Mouse (Mus musculus): ENCODE results near the gene Gm20683. TPM values are rescaled to one million over a fixed set of nuclear protein-coding genes. Genes with fewer than 3 reads are reported as not detected.

The Gm20683 gene
- polyA plus RNA-seq, 1 experiment from 2014 or later = 1.9 TPM

GRCm38 (mm10) chr17:25796211-25796771 is 45.3 kb downstream of the Gm20683 start:
- Histone ChIP-seq H3K4me1 (peaks cover 45% of the 10 kb centered on the region), H3K9me3 (no peaks in the 10 kb centered on the region), H3K4me3 (peak overlapping the region; percentile 77), H3K36me3 (no peaks in the 10 kb centered on the region), H3K9ac (peak overlapping the region; percentile 81), H3K27me3 (peaks cover 1% of the 10 kb centered on the region; the same call in 1 of the 2 replicates), H3K27ac (peak overlapping the region; percentile 17; the same call in 1 of the 2 replicates), H3K4me2 (replicated peaks) (peak overlapping the region; percentile 91)
- ATAC-seq (ENCODE audit: low FRiP score, low read depth) = 0 out of 2 replicates have a peak, but pooled peaks have one; percentile 3
- WGBS = under 1% methylated on average over 37 of the region's 37 CpGs

DNA sequence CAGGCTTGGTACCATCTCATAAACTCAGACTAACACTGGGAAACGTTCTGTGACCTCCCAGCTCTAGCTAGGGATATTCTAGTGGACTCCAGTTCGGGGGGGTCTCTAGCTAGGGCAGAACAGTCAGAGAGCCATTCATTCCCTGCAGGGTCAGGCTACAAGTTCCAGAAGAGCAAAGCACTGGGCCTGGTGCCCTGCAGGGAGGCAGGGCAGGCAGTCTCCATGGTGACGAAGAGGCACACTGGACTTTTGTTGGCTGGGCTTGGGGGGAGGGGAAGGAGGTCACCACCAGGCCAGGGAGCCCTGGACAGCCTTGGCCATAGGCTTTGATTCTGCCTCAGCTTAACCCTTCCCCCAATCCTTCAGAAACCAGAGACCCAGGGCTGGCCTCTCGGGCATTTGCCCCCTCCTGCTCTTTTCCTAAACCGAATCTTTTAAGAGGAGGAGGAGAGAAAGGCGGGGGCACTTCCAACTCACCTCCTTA is 45.9 kb downstream of the Gm20683 start, which contains the start of gene AC134908.4:
Gene AC134908.4 (minus strand): TSS at position 51 of the 484 bp plus-strand sequence.
- H3K27ac ChIP-seq = 0 out of 2 replicates have a peak within 1 kb of the TSS, but pooled peaks have one; percentile 17
- no peaks in the 10 kb centered on the region for H3K9me3 ChIP-seq
- H3K27me3 ChIP-seq = no peaks in the 10 kb centered on the region
- peaks cover 51% of the 10 kb centered on the region for H3K4me1 ChIP-seq
- peak within 1 kb of the TSS; percentile 81 for H3K9ac ChIP-seq
- 8% methylated on average over 6 of the region's 6 CpGs for WGBS
- no peak for ATAC-seq (ENCODE audit: low FRiP score, low read depth)
- H3K4me2 ChIP-seq (replicated peaks) = peak within 1 kb of the TSS; percentile 91
- no peaks in the 10 kb centered on the region for H3K36me3 ChIP-seq
- peak within 1 kb of the TSS; percentile 77 for H3K4me3 ChIP-seq

DNA sequence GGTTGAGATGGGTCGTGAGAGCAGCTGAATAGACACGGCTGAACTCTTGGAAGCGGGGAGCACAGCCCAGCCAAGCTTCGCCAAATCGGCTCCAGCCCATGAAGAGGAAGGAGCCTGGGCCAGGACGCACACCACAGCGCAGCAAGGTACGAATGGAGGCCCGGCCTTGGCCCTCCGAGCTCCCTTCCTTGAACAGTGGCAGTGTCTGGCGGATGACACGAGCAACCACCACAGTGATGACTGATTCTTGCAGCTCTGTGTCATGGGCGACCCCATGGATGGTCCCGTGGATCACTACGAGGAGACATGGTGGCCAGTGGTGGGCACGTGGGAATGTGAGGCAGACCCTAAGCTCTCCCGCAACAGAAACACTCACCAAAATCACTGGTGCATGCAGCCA is 46.6 kb downstream of the Gm20683 start:
- ATAC-seq (ENCODE audit: low FRiP score, low read depth) = no peak
- Histone ChIP-seq H3K4me1 (peaks cover 54% of the 10 kb centered on the region), H3K4me2 (replicated peaks) (peak overlapping the region; percentile 91), H3K27me3 (no peaks in the 10 kb centered on the region), H3K9me3 (no peaks in the 10 kb centered on the region), H3K9ac (peak overlapping the region; percentile 81; the same call in 1 of the 2 replicates), H3K4me3 (0 out of 2 replicates have a peak overlapping the region, but pooled peaks have one; percentile 77), H3K27ac (no peak overlapping the region), H3K36me3 (no peaks in the 10 kb centered on the region; the same call in 1 of the 2 replicates)
- WGBS = 82% methylated on average over 17 of the region's 17 CpGs

DNA sequence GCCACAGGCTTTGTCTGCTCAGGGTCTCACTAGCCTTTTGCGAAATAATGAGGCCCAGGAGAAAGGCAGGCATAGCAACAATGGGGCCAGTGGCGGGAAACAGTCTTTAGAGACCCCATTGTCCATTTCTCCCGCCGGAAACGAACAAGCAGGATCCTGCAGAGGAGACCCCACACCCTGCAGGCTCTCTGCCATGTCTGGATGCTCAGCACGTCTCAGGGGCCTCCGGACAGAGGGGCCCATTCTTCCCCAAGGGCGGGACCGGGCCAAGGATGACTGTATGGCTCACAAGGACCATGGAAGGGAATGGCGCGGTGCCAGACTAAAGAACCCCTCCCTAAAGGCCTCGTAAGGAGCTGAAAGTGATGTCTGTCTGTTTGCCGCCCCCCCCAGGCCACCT is 47.4 kb downstream of the Gm20683 start:
- Histone ChIP-seq H3K4me2 (replicated peaks) (no peak overlapping the region), H3K9ac (no peak overlapping the region), H3K36me3 (peaks cover 8% of the 10 kb centered on the region), H3K27ac (no peak overlapping the region), H3K4me1 (peaks cover 54% of the 10 kb centered on the region), H3K9me3 (no peaks in the 10 kb centered on the region), H3K4me3 (no peak overlapping the region), H3K27me3 (no peaks in the 10 kb centered on the region)
- 82% methylated on average over 13 of the region's 13 CpGs for WGBS
- no peak for ATAC-seq (ENCODE audit: low FRiP score, low read depth)

- 0% methylated on average over 14 of the region's 14 CpGs for WGBS
- ATAC-seq (ENCODE audit: low FRiP score, low read depth) = peak; percentile 51
- peaks cover 20% of the 10 kb centered on the region for H3K36me3 ChIP-seq
- H3K4me2 ChIP-seq (replicated peaks) = peak within 1 kb of the TSS; percentile 92
- H3K9me3 ChIP-seq = no peaks in the 10 kb centered on the region
- H3K4me3 ChIP-seq = peak within 1 kb of the TSS; percentile 87
- peak within 1 kb of the TSS; percentile 91 for H3K27ac ChIP-seq
- H3K9ac ChIP-seq = peak within 1 kb of the TSS; percentile 81
- H3K4me1 ChIP-seq = peaks cover 53% of the 10 kb centered on the region
- no peaks in the 10 kb centered on the region for H3K27me3 ChIP-seq
Observed at GRCm38 (mm10) chr17:25792615-25793014, 48.9 kb downstream of the Gm20683 start, which contains the start of gene Fam173a. Gene Fam173a (minus strand): TSS chr17:25792901.

GRCm38 (mm10) chr17:25791843-25792527 is 49.6 kb downstream of the Gm20683 start:
- peak overlapping the region; percentile 81 for H3K9ac ChIP-seq
- ATAC-seq (ENCODE audit: low FRiP score, low read depth) = peak; percentile 57
- under 1% methylated on average over 45 of the region's 45 CpGs for WGBS
- H3K4me3 ChIP-seq = peak overlapping the region; percentile 87
- H3K4me1 ChIP-seq = peaks cover 48% of the 10 kb centered on the region
- H3K27me3 ChIP-seq = no peaks in the 10 kb centered on the region
- H3K36me3 ChIP-seq = peaks cover 23% of the 10 kb centered on the region
- peak overlapping the region; percentile 92 for H3K4me2 ChIP-seq (replicated peaks)
- peak overlapping the region; percentile 91 for H3K27ac ChIP-seq
- H3K9me3 ChIP-seq = no peaks in the 10 kb centered on the region

DNA sequence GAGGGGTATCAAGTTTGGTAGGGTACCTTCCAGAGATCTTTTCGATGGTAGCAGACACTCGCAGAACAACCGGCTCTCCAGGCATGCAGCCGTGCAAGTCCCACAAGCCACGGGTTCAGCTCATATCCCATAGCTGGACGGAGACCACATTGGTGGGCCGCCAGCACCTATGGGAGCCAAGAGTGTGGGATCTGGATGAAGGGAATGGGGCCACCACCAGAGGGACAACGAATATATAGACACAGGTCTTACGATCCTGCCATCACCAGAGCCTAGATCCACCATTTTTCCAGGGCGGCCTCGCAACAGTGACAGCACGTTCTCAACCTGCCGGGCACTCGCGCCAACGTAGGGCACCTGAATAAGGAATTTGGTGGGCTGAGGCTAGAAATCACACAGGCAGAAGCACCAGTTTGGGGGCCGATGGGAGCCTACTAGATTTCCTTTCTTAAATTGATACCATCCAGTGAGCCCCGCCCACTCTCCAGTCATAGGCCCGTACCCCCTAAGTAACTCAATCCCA is 50.2 kb downstream of the Gm20683 start:
- peak overlapping the region; percentile 87 for H3K4me3 ChIP-seq
- H3K27me3 ChIP-seq = no peaks in the 10 kb centered on the region
- H3K4me1 ChIP-seq = peaks cover 47% of the 10 kb centered on the region
- peak overlapping the region; percentile 81 for H3K9ac ChIP-seq
- no peaks in the 10 kb centered on the region for H3K9me3 ChIP-seq
- H3K36me3 ChIP-seq = peaks cover 23% of the 10 kb centered on the region
- peak overlapping the region; percentile 92 for H3K4me2 ChIP-seq (replicated peaks)
- H3K27ac ChIP-seq = peak overlapping the region; percentile 91; the same call in 1 of the 2 replicates
- WGBS = 27% methylated on average over 19 of the region's 19 CpGs
- 0 out of 2 replicates have a peak, but pooled peaks have one; percentile 2 for ATAC-seq (ENCODE audit: low FRiP score, low read depth)

- H3K4me3 ChIP-seq = no peak overlapping the region
- WGBS = 90% methylated on average over 9 of the region's 9 CpGs
- peaks cover 33% of the 10 kb centered on the region for H3K4me1 ChIP-seq
- H3K9me3 ChIP-seq = no peaks in the 10 kb centered on the region
- H3K9ac ChIP-seq = no peak overlapping the region
- H3K4me2 ChIP-seq (replicated peaks) = no peak overlapping the region
- ATAC-seq (ENCODE audit: low FRiP score, low read depth) = no peak
- H3K27ac ChIP-seq = no peak overlapping the region
- peaks cover 46% of the 10 kb centered on the region for H3K36me3 ChIP-seq
- H3K27me3 ChIP-seq = no peaks in the 10 kb centered on the region
Observed at GRCm38 (mm10) chr17:25786781-25787504, 54.6 kb downstream of the Gm20683 start.

DNA sequence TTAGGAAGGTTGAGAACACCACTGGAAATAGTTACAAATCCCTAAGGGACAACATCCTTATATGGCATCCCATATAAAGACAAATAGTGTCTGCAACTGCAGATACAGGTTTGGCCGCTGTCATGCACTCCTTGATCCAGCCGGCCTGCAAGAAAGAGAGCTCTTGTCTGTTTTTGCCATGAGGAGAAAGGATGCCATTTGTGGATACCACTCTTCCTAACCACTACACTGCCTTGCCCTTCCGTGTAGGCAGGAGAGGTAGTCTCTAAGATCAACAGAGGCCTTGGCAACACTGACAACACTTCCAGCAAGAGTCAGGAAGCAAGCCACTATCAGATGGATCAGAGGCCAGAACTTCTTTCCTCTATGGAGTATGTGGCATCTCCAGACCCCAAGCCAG is 55.3 kb downstream of the Gm20683 start, which contains the start of gene Ccdc78:
Gene Ccdc78 (plus strand): TSS at position 301 of the 400 bp plus-strand sequence.
- H3K36me3 ChIP-seq = peaks cover 52% of the 10 kb centered on the region
- H3K4me3 ChIP-seq = peak within 1 kb of the TSS; percentile 73
- peaks cover 27% of the 10 kb centered on the region for H3K4me1 ChIP-seq
- H3K9ac ChIP-seq = peak within 1 kb of the TSS; percentile 90
- no peaks in the 10 kb centered on the region for H3K9me3 ChIP-seq
- ATAC-seq (ENCODE audit: low FRiP score, low read depth) = no peak
- no peaks in the 10 kb centered on the region for H3K27me3 ChIP-seq
- WGBS = 76% methylated on average over 3 of the region's 3 CpGs
- peak within 1 kb of the TSS; percentile 92 for H3K27ac ChIP-seq
- H3K4me2 ChIP-seq (replicated peaks) = peak within 1 kb of the TSS; percentile 86

- no peaks in the 10 kb centered on the region for H3K9me3 ChIP-seq
Observed at GRCm38 (mm10) chr17:25785281-25785745, 56.2 kb downstream of the Gm20683 start, which contains the start of gene Haghl. Gene Haghl (minus strand): TSS chr17:25785673.

More at GRCm38 (mm10) chr17:25785281-25785745, 56.2 kb downstream of the Gm20683 start, which contains the start of gene Haghl:
- peak; percentile 86 for ATAC-seq (ENCODE audit: low FRiP score, low read depth)
- no peaks in the 10 kb centered on the region for H3K27me3 ChIP-seq
- H3K4me2 ChIP-seq (replicated peaks) = peak within 1 kb of the TSS; percentile 86
- H3K9ac ChIP-seq = peak within 1 kb of the TSS; percentile 90
- WGBS = under 1% methylated on average over 23 of the region's 23 CpGs
- peaks cover 18% of the 10 kb centered on the region for H3K4me1 ChIP-seq
- H3K27ac ChIP-seq = peak within 1 kb of the TSS; percentile 92
- peaks cover 62% of the 10 kb centered on the region for H3K36me3 ChIP-seq
- H3K4me3 ChIP-seq = peak within 1 kb of the TSS; percentile 73

Measured in limb, embryonic 13.5 days (tissue).